Mouse (Mus musculus): ENCODE results near the gene Ces2f. TPM values are rescaled to one million over a fixed set of nuclear protein-coding genes. Genes with fewer than 3 reads are reported as not detected.
"Not testable (repeated sequence)": the region's sequence is repeated elsewhere in the genome, so short reads cannot be mapped to it uniquely, and the experiment has no call there.

Ces2f gene
- polyA plus RNA-seq (2015; fragmentation: Nextera tagmentation; extraction: Ambion mirVana) = not detected in 2 replicates

GRCm38 (mm10) chr8:104947056-104947455 lies at the start of gene Ces2f:
Gene Ces2f (plus strand): TSS chr8:104947356.
- Histone ChIP-seq H3K27me3 (replicated peaks; ENCODE audit: control insufficient read depth, insufficient read depth, low read length) (no peaks in the 10 kb centered on the region), H3K36me3 (ENCODE audit: control insufficient read depth, insufficient read depth) (no peaks in the 10 kb centered on the region), H3K4me2 (replicated peaks; ENCODE audit: low read depth) (no peak within 1 kb of the TSS), H3K9me3 (ENCODE audit: control insufficient read depth) (no peaks in the 10 kb centered on the region), H3K9ac (ENCODE audit: low read depth, low read length) (no peak within 1 kb of the TSS), H3K27ac (ENCODE audit: low read depth, low read length) (no peak within 1 kb of the TSS), H3K4me3 (ENCODE audit: low read depth, low read length) (no peak within 1 kb of the TSS), H3K4me1 (replicated peaks; ENCODE audit: control insufficient read depth, insufficient read depth, low read length) (no peaks in the 10 kb centered on the region)
- ATAC-seq = peak; percentile 31; the same call in 1 of the 2 replicates
- 52% methylated on average over 4 of the region's 4 CpGs for WGBS
- no peak for TF ChIP-seq CTCF (IDR thresholded peaks at IDR 0.05; ENCODE audit: low read depth)

GRCm38 (mm10) chr8:104901746-104902145 lies 45.4 kb upstream of the Ces2f start:
- TF ChIP-seq CTCF (IDR thresholded peaks at IDR 0.05; ENCODE audit: low read depth) = peak; percentile 58
- Histone ChIP-seq H3K9me3 (ENCODE audit: control insufficient read depth) (no peaks in the 10 kb centered on the region), H3K27me3 (replicated peaks; ENCODE audit: control insufficient read depth, insufficient read depth, low read length) (no peaks in the 10 kb centered on the region), H3K36me3 (ENCODE audit: control insufficient read depth, insufficient read depth) (no peaks in the 10 kb centered on the region), H3K4me3 (ENCODE audit: low read depth, low read length) (no peak overlapping the region), H3K4me1 (replicated peaks; ENCODE audit: control insufficient read depth, insufficient read depth, low read length) (no peaks in the 10 kb centered on the region), H3K4me2 (replicated peaks; ENCODE audit: low read depth) (no peak overlapping the region), H3K9ac (ENCODE audit: low read depth, low read length) (no peak overlapping the region), H3K27ac (ENCODE audit: low read depth, low read length) (no peak overlapping the region)
- WGBS = 83% methylated on average over 2 of the region's 2 CpGs
- no peak for ATAC-seq

GRCm38 (mm10) chr8:104907111-104907510 lies 40.0 kb upstream of the Ces2f start:
- no peak for TF ChIP-seq CTCF (IDR thresholded peaks at IDR 0.05; ENCODE audit: low read depth)
- WGBS = 33% methylated on average over 1 of the region's 1 CpGs
- no peak overlapping the region for H3K4me2 ChIP-seq (replicated peaks; ENCODE audit: low read depth)
- no peak overlapping the region for H3K4me3 ChIP-seq (ENCODE audit: low read depth, low read length)
- no peaks in the 10 kb centered on the region for H3K27me3 ChIP-seq (replicated peaks; ENCODE audit: control insufficient read depth, insufficient read depth, low read length)
- H3K27ac ChIP-seq (ENCODE audit: low read depth, low read length) = no peak overlapping the region
- ATAC-seq = no peak
- no peak overlapping the region for H3K9ac ChIP-seq (ENCODE audit: low read depth, low read length)
- H3K9me3 ChIP-seq (ENCODE audit: control insufficient read depth) = no peaks in the 10 kb centered on the region
- no peaks in the 10 kb centered on the region for H3K4me1 ChIP-seq (replicated peaks; ENCODE audit: control insufficient read depth, insufficient read depth, low read length)
- H3K36me3 ChIP-seq (ENCODE audit: control insufficient read depth, insufficient read depth) = no peaks in the 10 kb centered on the region

GRCm38 (mm10) chr8:104909021-104909420 lies 38.1 kb upstream of the Ces2f start:
- ATAC-seq; H3K9me3 ChIP-seq (ENCODE audit: control insufficient read depth); H3K27me3 ChIP-seq (replicated peaks; ENCODE audit: control insufficient read depth, insufficient read depth, low read length); H3K36me3 ChIP-seq (ENCODE audit: control insufficient read depth, insufficient read depth); H3K27ac ChIP-seq (ENCODE audit: low read depth, low read length); H3K9ac ChIP-seq (ENCODE audit: low read depth, low read length); H3K4me2 ChIP-seq (replicated peaks; ENCODE audit: low read depth); H3K4me1 ChIP-seq (replicated peaks; ENCODE audit: control insufficient read depth, insufficient read depth, low read length); H3K4me3 ChIP-seq (ENCODE audit: low read depth, low read length): not testable (repeated sequence)
- 82% methylated on average over 1 of the region's 1 CpGs for WGBS

- H3K4me1 ChIP-seq (replicated peaks; ENCODE audit: control insufficient read depth, insufficient read depth, low read length); H3K4me3 ChIP-seq (ENCODE audit: low read depth, low read length); ATAC-seq; H3K27ac ChIP-seq (ENCODE audit: low read depth, low read length); H3K9ac ChIP-seq (ENCODE audit: low read depth, low read length); H3K9me3 ChIP-seq (ENCODE audit: control insufficient read depth); H3K27me3 ChIP-seq (replicated peaks; ENCODE audit: control insufficient read depth, insufficient read depth, low read length); H3K36me3 ChIP-seq (ENCODE audit: control insufficient read depth, insufficient read depth); H3K4me2 ChIP-seq (replicated peaks; ENCODE audit: low read depth): not testable (repeated sequence)
- 93% methylated on average over 10 of the region's 10 CpGs for WGBS
Measured at GRCm38 (mm10) chr8:104909651-104910050, 37.5 kb upstream of the Ces2f start.

- peak; percentile 85 for ATAC-seq
- 20% methylated on average over 5 of the region's 5 CpGs for WGBS
- Histone ChIP-seq H3K27ac (ENCODE audit: low read depth, low read length) (peak within 1 kb of the TSS; percentile 69), H3K36me3 (ENCODE audit: control insufficient read depth, insufficient read depth) (no peaks in the 10 kb centered on the region), H3K4me3 (ENCODE audit: low read depth, low read length) (no peak within 1 kb of the TSS), H3K27me3 (replicated peaks; ENCODE audit: control insufficient read depth, insufficient read depth, low read length) (no peaks in the 10 kb centered on the region), H3K9me3 (ENCODE audit: control insufficient read depth) (no peaks in the 10 kb centered on the region), H3K4me2 (replicated peaks; ENCODE audit: low read depth) (peak within 1 kb of the TSS; percentile 50), H3K9ac (ENCODE audit: low read depth, low read length) (no peak within 1 kb of the TSS), H3K4me1 (replicated peaks; ENCODE audit: control insufficient read depth, insufficient read depth, low read length) (peaks cover 4% of the 10 kb centered on the region; the same call in 1 of the 2 replicates)
- TF ChIP-seq CTCF (IDR thresholded peaks at IDR 0.05; ENCODE audit: low read depth) = no peak
Measured at GRCm38 (mm10) chr8:104925972-104926596, 21.1 kb upstream of the Ces2f start, which contains the start of gene Ces2e. Gene Ces2e (plus strand): TSS chr8:104926260.

Data from intestine, postnatal 0 days (tissue).